Mouse (Mus musculus): ENCODE results near the gene Tmem246. TPM values are rescaled to one million over a fixed set of nuclear protein-coding genes. Genes with fewer than 3 reads are reported as not detected.
"Not testable (repeated sequence)": the region's sequence is repeated elsewhere in the genome, so short reads cannot be mapped to it uniquely, and the experiment has no call there.

Tmem246 gene
- total RNA-seq (2018; cell fraction: chromatin; rRNA removed): 1 to 10 TPM in 1 of 26 experiments, not detected in 25; 1.6 TPM
- total RNA-seq (2018; cell fraction: cytosol; rRNA removed): under 1 TPM in 5 of 26 experiments, not detected in 21; 0.05 to 0.14 (median 0.10) TPM
- total RNA-seq (2018; cell fraction: nucleus; rRNA removed): under 1 TPM in 2 of 26 experiments, not detected in 24; 0.21 to 0.38 TPM
- not detected in 3 replicates for polyA plus RNA-seq (2018)

GRCm38 (mm10) chr4:49597183-49598100 is at the start of gene Tmem246:
Gene Tmem246, minus strand, starts transcription at chr4:49597876.
- H3K4me3 ChIP-seq (ENCODE audit: inconsistent target): no peak within 1 kb of the TSS
- H3K79me2 ChIP-seq (ENCODE audit: inconsistent target): no peaks in the 10 kb centered on the region
- H3K27ac ChIP-seq: no peak within 1 kb of the TSS
- no peaks in the 10 kb centered on the region for H3K36me3 ChIP-seq (ENCODE audit: inconsistent target)
- WGBS (ENCODE audit: missing documents): 1% methylated on average over 74 of the region's 77 CpGs

GRCm38 (mm10) chr4:49639913-49640312 is 42.2 kb upstream of the Tmem246 start:
- H3K27ac ChIP-seq: no peak overlapping the region
- peaks cover 1% of the 10 kb centered on the region; the same call in 1 of the 2 replicates for H3K79me2 ChIP-seq (ENCODE audit: inconsistent target)
- WGBS (ENCODE audit: missing documents): 80% methylated on average over 2 of the region's 2 CpGs
- peaks cover 86% of the 10 kb centered on the region for H3K36me3 ChIP-seq (ENCODE audit: inconsistent target)
- no peak overlapping the region for H3K4me3 ChIP-seq (ENCODE audit: inconsistent target)

- Histone ChIP-seq H3K79me2 (ENCODE audit: inconsistent target) (peaks cover 22% of the 10 kb centered on the region), H3K36me3 (ENCODE audit: inconsistent target) (peaks cover 78% of the 10 kb centered on the region), H3K4me3 (ENCODE audit: inconsistent target) (no peak overlapping the region), H3K27ac (no peak overlapping the region)
- 94% methylated on average over 11 of the region's 11 CpGs for WGBS (ENCODE audit: missing documents)
These were observed 40.1 kb upstream of the Tmem246 start for GRCm38 (mm10) chr4:49637821-49638220.

- H3K36me3 ChIP-seq (ENCODE audit: inconsistent target): peaks cover 31% of the 10 kb centered on the region
- H3K4me3 ChIP-seq (ENCODE audit: inconsistent target): peak overlapping the region; percentile 84
- peak overlapping the region; percentile 17 for H3K27ac ChIP-seq
- WGBS (ENCODE audit: missing documents): under 1% methylated on average over 30 of the region's 30 CpGs
- H3K79me2 ChIP-seq (ENCODE audit: inconsistent target): peaks cover 30% of the 10 kb centered on the region
These were observed 34.4 kb upstream of the Tmem246 start for GRCm38 (mm10) chr4:49632139-49632481.

GRCm38 (mm10) chr4:49631319-49632138 is 33.9 kb upstream of the Tmem246 start, which contains the start of gene Rnf20:
Gene Rnf20, plus strand, starts transcription at chr4:49632006.
- Histone ChIP-seq H3K79me2 (ENCODE audit: inconsistent target) (peaks cover 30% of the 10 kb centered on the region), H3K27ac (peak within 1 kb of the TSS; percentile 17), H3K36me3 (ENCODE audit: inconsistent target) (peaks cover 25% of the 10 kb centered on the region), H3K4me3 (ENCODE audit: inconsistent target) (peak within 1 kb of the TSS; percentile 84)
- WGBS (ENCODE audit: missing documents): 4% methylated on average over 37 of the region's 37 CpGs

- WGBS (ENCODE audit: missing documents): 94% methylated on average over 5 of the region's 5 CpGs
- H3K79me2 ChIP-seq (ENCODE audit: inconsistent target): peaks cover 19% of the 10 kb centered on the region
- H3K36me3 ChIP-seq (ENCODE audit: inconsistent target): peaks cover under 1% of the 10 kb centered on the region; the same call in 1 of the 2 replicates
These were observed 31.3 kb upstream of the Tmem246 start for GRCm38 (mm10) chr4:49628941-49629340.

GRCm38 (mm10) chr4:49626973-49627372 is 29.3 kb upstream of the Tmem246 start:
- H3K4me3 ChIP-seq (ENCODE audit: inconsistent target): no peak overlapping the region
- 0% methylated on average over 3 of the region's 3 CpGs for WGBS (ENCODE audit: missing documents)
- no peaks in the 10 kb centered on the region for H3K79me2 ChIP-seq (ENCODE audit: inconsistent target)
- H3K36me3 ChIP-seq (ENCODE audit: inconsistent target): no peaks in the 10 kb centered on the region
- H3K27ac ChIP-seq: no peak overlapping the region

More at GRCm38 (mm10) chr4:49628941-49629340, 31.3 kb upstream of the Tmem246 start:
- Histone ChIP-seq H3K27ac (no peak overlapping the region), H3K4me3 (ENCODE audit: inconsistent target) (no peak overlapping the region)

- H3K4me3 ChIP-seq (ENCODE audit: inconsistent target); H3K79me2 ChIP-seq (ENCODE audit: inconsistent target): not testable (repeated sequence)
- WGBS (ENCODE audit: missing documents): 68% methylated on average over 4 of the region's 4 CpGs
These were observed 27.3 kb upstream of the Tmem246 start for GRCm38 (mm10) chr4:49624969-49625368.

GRCm38 (mm10) chr4:49623916-49624315 is 26.2 kb upstream of the Tmem246 start:
- 90% methylated on average over 4 of the region's 4 CpGs for WGBS (ENCODE audit: missing documents)
- Histone ChIP-seq H3K4me3 (ENCODE audit: inconsistent target) (no peak overlapping the region), H3K27ac (no peak overlapping the region)

More at GRCm38 (mm10) chr4:49624969-49625368, 27.3 kb upstream of the Tmem246 start:
- not testable (repeated sequence) for H3K36me3 ChIP-seq (ENCODE audit: inconsistent target); H3K27ac ChIP-seq

GRCm38 (mm10) chr4:49622272-49622671 is 24.6 kb upstream of the Tmem246 start:
- Histone ChIP-seq H3K27ac (no peak overlapping the region), H3K79me2 (ENCODE audit: inconsistent target) (no peaks in the 10 kb centered on the region), H3K36me3 (ENCODE audit: inconsistent target) (no peaks in the 10 kb centered on the region), H3K4me3 (ENCODE audit: inconsistent target) (no peak overlapping the region)
- WGBS (ENCODE audit: missing documents): 97% methylated on average over 2 of the region's 2 CpGs

More at GRCm38 (mm10) chr4:49623916-49624315, 26.2 kb upstream of the Tmem246 start:
- H3K79me2 ChIP-seq (ENCODE audit: inconsistent target): no peaks in the 10 kb centered on the region
- H3K36me3 ChIP-seq (ENCODE audit: inconsistent target): no peaks in the 10 kb centered on the region

- H3K36me3 ChIP-seq (ENCODE audit: inconsistent target); H3K4me3 ChIP-seq (ENCODE audit: inconsistent target); H3K79me2 ChIP-seq (ENCODE audit: inconsistent target); H3K27ac ChIP-seq: not testable (repeated sequence)
- WGBS (ENCODE audit: missing documents): 21% methylated on average over 5 of the region's 7 CpGs
These were observed 22.2 kb upstream of the Tmem246 start for GRCm38 (mm10) chr4:49619861-49620260.

- H3K27ac ChIP-seq: no peak overlapping the region
- WGBS (ENCODE audit: missing documents): 43% methylated on average over 10 of the region's 10 CpGs
- no peaks in the 10 kb centered on the region for H3K36me3 ChIP-seq (ENCODE audit: inconsistent target)
- no peaks in the 10 kb centered on the region for H3K79me2 ChIP-seq (ENCODE audit: inconsistent target)
- H3K4me3 ChIP-seq (ENCODE audit: inconsistent target): no peak overlapping the region
These were observed 19.2 kb upstream of the Tmem246 start for GRCm38 (mm10) chr4:49616924-49617323.

GRCm38 (mm10) chr4:49605459-49605858 is 7.8 kb upstream of the Tmem246 start:
- no peaks in the 10 kb centered on the region for H3K36me3 ChIP-seq (ENCODE audit: inconsistent target)
- no peak overlapping the region for H3K4me3 ChIP-seq (ENCODE audit: inconsistent target)
- WGBS (ENCODE audit: missing documents): 94% methylated on average over 1 of the region's 1 CpGs

GRCm38 (mm10) chr4:49604616-49605015 is 6.9 kb upstream of the Tmem246 start:
- WGBS (ENCODE audit: missing documents): 100% methylated on average over 5 of the region's 5 CpGs
- Histone ChIP-seq H3K79me2 (ENCODE audit: inconsistent target) (no peaks in the 10 kb centered on the region), H3K36me3 (ENCODE audit: inconsistent target) (no peaks in the 10 kb centered on the region), H3K27ac (no peak overlapping the region), H3K4me3 (ENCODE audit: inconsistent target) (no peak overlapping the region)

More at GRCm38 (mm10) chr4:49605459-49605858, 7.8 kb upstream of the Tmem246 start:
- H3K27ac ChIP-seq: no peak overlapping the region
- H3K79me2 ChIP-seq (ENCODE audit: inconsistent target): no peaks in the 10 kb centered on the region
